Mouse (Mus musculus) kidney, embryonic 16.5 days (tissue): ENCODE data around the gene Tbca. TPM values are rescaled to one million over a fixed set of nuclear protein-coding genes. Genes with fewer than 3 reads are reported as not detected.
A peak's percentile ranks its signal among the peaks of the same experiment; 100 is the strongest.

Experiments used
- ATAC-seq: fragments of 200-750 bp; cut with Nextera tagmentation; 2 replicates; pipeline ENCODE4 v1.8.0; 2017; ENCODE audit warnings: moderate TSS enrichment; ENCODE audit not compliant: low FRiP score, low TSS enrichment
- H3K27ac ChIP-seq: fragments of 300-500 bp; sonication (generic); 2 replicates; pipeline ENCODE4 v1.5.1; 2014; ENCODE audit warnings: low read length
- H3K27me3 ChIP-seq: fragments of 300-500 bp; sonication (generic); 2 replicates; pipeline ENCODE4 v1.6.1; 2014; ENCODE audit warnings: low read length, control low read depth, mixed read lengths; ENCODE audit not compliant: insufficient read depth
- H3K36me3 ChIP-seq: fragments of 300-500 bp; sonication (generic); 2 replicates; pipeline ENCODE4 v1.6.1; 2014; ENCODE audit warnings: low read length, control low read depth, mixed read lengths; ENCODE audit not compliant: insufficient read depth
- H3K4me1 ChIP-seq: fragments of 300-500 bp; sonication (generic); 2 replicates; pipeline ENCODE4 v1.6.1; 2014; ENCODE audit warnings: low read length, control low read depth, mixed read lengths; ENCODE audit not compliant: insufficient read depth
- H3K4me2 ChIP-seq: fragments of 300-500 bp; sonication (generic); replicated peaks from 2 replicates; pipeline ENCODE4 v1.6.1; 2014; ENCODE audit warnings: low read depth, low read length
- H3K4me3 ChIP-seq: fragments of 300-500 bp; sonication (generic); 2 replicates; pipeline ENCODE4 v1.5.1; 2014; ENCODE audit warnings: mild to moderate bottlenecking, low read length
- H3K9ac ChIP-seq: fragments of 300-500 bp; sonication (generic); replicated peaks from 2 replicates; pipeline ENCODE4 v1.6.1; 2014; ENCODE audit warnings: low read length
- H3K9me3 ChIP-seq: fragments of 300-500 bp; sonication (generic); 2 replicates; pipeline ENCODE4 v1.6.1; 2016; ENCODE audit warnings: low read length, control low read depth
- WGBS: fragments of 180-500 bp; shearing (Covaris S2); extraction: QIAGEN DNeasy Blood & Tissue Kit; methylation state at CpG from one replicate; pipeline ENCODE4 v1.1.7; 2014; 5-methylcytosine and 5-hydroxymethylcytosine counted together
- polyA plus RNA-seq: library from polyadenylated mRNA; unstranded; fragments of >200 nt; fragmentation: Nextera tagmentation; extraction: Ambion mirVana; gene quantifications from 2 replicates; pipeline ENCODE4 v1.2.1, GENCODE M21; 2015

Tbca gene
- polyA plus RNA-seq, result 206 and 211 TPM in 2 replicates

GRCm38 (mm10) chr13:94788771-94789649 lies at the start of gene Tbca:
TSS of gene Tbca (plus strand) at chr13:94788910.
- no peaks in the 10 kb centered on the region for H3K9me3 ChIP-seq
- WGBS, result under 1% methylated on average over 67 of the region's 81 CpGs

GRCm38 (mm10) chr13:94745176-94745575 lies 43.5 kb upstream of the Tbca start:
- Histone ChIP-seq H3K4me3 (no peak overlapping the region), H3K4me1 (no peaks in the 10 kb centered on the region), H3K27ac (no peak overlapping the region), H3K4me2 (no peak overlapping the region), H3K27me3 (no peaks in the 10 kb centered on the region), H3K9ac (no peak overlapping the region), H3K9me3 (no peaks in the 10 kb centered on the region), H3K36me3 (no peaks in the 10 kb centered on the region)
- ATAC-seq, result no peak
- 69% methylated on average over 1 of the region's 1 CpGs for WGBS

More at GRCm38 (mm10) chr13:94788771-94789649, at the start of gene Tbca:
- Histone ChIP-seq H3K4me2 (peak within 1 kb of the TSS; percentile 87), H3K4me1 (peaks cover 8% of the 10 kb centered on the region), H3K4me3 (peak within 1 kb of the TSS; percentile 91), H3K27me3 (no peaks in the 10 kb centered on the region), H3K27ac (peak within 1 kb of the TSS; percentile 90), H3K36me3 (no peaks in the 10 kb centered on the region), H3K9ac (peak within 1 kb of the TSS; percentile 93)
- ATAC-seq, result peak; percentile 97

DNA sequence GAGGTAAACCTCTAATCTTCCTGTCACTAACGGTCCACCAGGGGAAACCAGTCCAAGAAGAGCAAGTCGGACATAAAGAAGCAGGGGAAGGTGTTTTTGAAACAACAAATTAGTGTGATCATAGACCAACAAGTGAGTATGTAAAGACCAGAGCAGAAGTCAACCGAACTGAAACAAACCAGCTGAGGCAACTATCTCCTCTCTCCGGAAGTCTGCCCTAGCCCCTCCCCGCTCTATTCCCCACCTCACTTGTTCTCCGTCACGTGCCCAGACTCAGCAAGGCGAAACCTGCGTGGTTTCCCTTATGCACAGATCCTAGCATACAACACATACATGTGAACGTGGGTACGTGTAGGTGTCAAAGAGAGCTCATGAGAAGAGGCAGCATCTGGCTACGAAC lies 22.9 kb upstream of the Tbca start:
- WGBS, result 86% methylated on average over 12 of the region's 12 CpGs
- H3K9me3 ChIP-seq, result no peaks in the 10 kb centered on the region
- no peaks in the 10 kb centered on the region for H3K36me3 ChIP-seq
- H3K27ac ChIP-seq, result no peak overlapping the region
- no peak overlapping the region for H3K9ac ChIP-seq
- no peak overlapping the region for H3K4me3 ChIP-seq
- H3K4me2 ChIP-seq, result no peak overlapping the region
- no peak for ATAC-seq
- no peaks in the 10 kb centered on the region for H3K4me1 ChIP-seq
- no peaks in the 10 kb centered on the region for H3K27me3 ChIP-seq

DNA sequence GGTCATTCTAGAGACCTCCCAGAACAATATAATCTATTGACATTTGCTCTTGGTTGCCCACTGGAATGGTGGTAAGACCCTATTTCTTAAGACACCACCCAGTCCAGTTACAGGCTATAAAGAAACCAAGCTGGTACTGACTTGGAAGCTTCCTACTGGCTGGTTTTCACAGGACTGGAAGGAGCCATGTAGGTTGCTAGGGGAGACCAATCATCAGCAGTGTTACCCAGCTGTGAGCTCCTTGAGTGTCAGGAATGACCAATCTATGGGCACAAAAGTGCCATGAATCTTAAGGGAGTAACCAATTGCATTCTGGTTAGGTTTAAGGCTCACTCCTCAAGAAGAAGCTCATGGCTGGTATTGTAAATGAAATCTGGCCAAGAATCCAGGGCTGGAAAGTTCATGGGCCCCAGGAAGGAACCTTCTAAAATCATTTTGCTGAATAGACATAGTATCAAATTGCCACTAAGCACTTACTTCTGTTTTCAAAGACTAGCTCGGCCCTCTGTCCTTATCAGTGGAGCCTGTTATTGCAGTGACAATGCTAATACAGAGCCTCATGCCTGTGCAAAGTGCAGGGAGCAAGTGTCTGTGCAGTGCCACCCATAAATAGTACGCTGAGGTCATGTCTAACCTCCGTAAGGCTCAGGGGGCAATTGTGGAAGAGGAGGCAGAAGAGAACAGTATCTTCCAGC lies 20.1 kb upstream of the Tbca start:
- Histone ChIP-seq H3K4me3 (no peak overlapping the region), H3K27me3 (no peaks in the 10 kb centered on the region), H3K9me3 (no peaks in the 10 kb centered on the region), H3K27ac (no peak overlapping the region), H3K9ac (no peak overlapping the region), H3K4me1 (no peaks in the 10 kb centered on the region), H3K4me2 (no peak overlapping the region), H3K36me3 (no peaks in the 10 kb centered on the region)
- ATAC-seq, result no peak
- WGBS, result 59% methylated on average over 3 of the region's 3 CpGs

- no peak overlapping the region for H3K27ac ChIP-seq
Measured at GRCm38 (mm10) chr13:94769155-94769470, 19.6 kb upstream of the Tbca start.

GRCm38 (mm10) chr13:94786866-94787265 lies 1.8 kb upstream of the Tbca start:
- H3K4me2 ChIP-seq, result no peak overlapping the region
- H3K9me3 ChIP-seq, result no peaks in the 10 kb centered on the region
- H3K27me3 ChIP-seq, result no peaks in the 10 kb centered on the region
- 75% methylated on average over 2 of the region's 2 CpGs for WGBS
- H3K36me3 ChIP-seq, result no peaks in the 10 kb centered on the region
- no peak overlapping the region for H3K27ac ChIP-seq
- H3K9ac ChIP-seq, result no peak overlapping the region
- H3K4me3 ChIP-seq, result no peak overlapping the region
- peaks cover 8% of the 10 kb centered on the region for H3K4me1 ChIP-seq
- ATAC-seq, result no peak

More at GRCm38 (mm10) chr13:94769155-94769470, 19.6 kb upstream of the Tbca start:
- H3K9me3 ChIP-seq, result no peaks in the 10 kb centered on the region
- WGBS, result 68% methylated on average over 6 of the region's 6 CpGs
- no peak for ATAC-seq
- no peaks in the 10 kb centered on the region for H3K36me3 ChIP-seq
- H3K4me3 ChIP-seq, result no peak overlapping the region
- H3K4me2 ChIP-seq, result no peak overlapping the region
- no peak overlapping the region for H3K9ac ChIP-seq
- no peaks in the 10 kb centered on the region for H3K4me1 ChIP-seq
- no peaks in the 10 kb centered on the region for H3K27me3 ChIP-seq

DNA sequence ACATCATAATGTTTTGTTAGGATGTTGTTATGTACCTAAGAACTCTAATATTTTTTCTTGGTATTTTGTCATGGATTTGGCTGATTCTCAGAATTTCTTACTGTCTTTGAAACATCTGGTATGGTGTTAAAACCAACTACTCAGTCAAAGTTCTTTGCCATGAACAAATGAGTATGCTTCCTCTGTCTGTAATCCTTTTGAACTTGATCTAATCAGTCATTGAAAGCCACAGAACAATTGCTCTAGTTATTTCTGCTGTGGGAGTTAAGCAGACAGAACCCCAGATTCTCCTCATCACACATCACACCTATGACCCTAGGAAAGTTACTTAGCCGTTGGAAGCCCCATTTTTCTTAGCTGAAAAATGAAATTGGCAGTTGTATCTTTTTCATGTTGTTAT lies 6.0 kb downstream of the Tbca start:
- Histone ChIP-seq H3K27ac (no peak overlapping the region), H3K4me2 (no peak overlapping the region), H3K9me3 (no peaks in the 10 kb centered on the region), H3K9ac (no peak overlapping the region), H3K4me3 (no peak overlapping the region), H3K4me1 (peaks cover 6% of the 10 kb centered on the region), H3K36me3 (no peaks in the 10 kb centered on the region), H3K27me3 (no peaks in the 10 kb centered on the region)
- no peak for ATAC-seq
- WGBS, result 48% methylated on average over 1 of the region's 1 CpGs

GRCm38 (mm10) chr13:94803480-94804057 lies 14.9 kb downstream of the Tbca start:
- WGBS, result 87% methylated on average over 5 of the region's 5 CpGs
- Histone ChIP-seq H3K27ac (no peak overlapping the region), H3K9ac (no peak overlapping the region), H3K27me3 (no peaks in the 10 kb centered on the region), H3K4me1 (peaks cover 23% of the 10 kb centered on the region), H3K9me3 (no peaks in the 10 kb centered on the region), H3K36me3 (no peaks in the 10 kb centered on the region), H3K4me3 (no peak overlapping the region), H3K4me2 (no peak overlapping the region)
- no peak for ATAC-seq

DNA sequence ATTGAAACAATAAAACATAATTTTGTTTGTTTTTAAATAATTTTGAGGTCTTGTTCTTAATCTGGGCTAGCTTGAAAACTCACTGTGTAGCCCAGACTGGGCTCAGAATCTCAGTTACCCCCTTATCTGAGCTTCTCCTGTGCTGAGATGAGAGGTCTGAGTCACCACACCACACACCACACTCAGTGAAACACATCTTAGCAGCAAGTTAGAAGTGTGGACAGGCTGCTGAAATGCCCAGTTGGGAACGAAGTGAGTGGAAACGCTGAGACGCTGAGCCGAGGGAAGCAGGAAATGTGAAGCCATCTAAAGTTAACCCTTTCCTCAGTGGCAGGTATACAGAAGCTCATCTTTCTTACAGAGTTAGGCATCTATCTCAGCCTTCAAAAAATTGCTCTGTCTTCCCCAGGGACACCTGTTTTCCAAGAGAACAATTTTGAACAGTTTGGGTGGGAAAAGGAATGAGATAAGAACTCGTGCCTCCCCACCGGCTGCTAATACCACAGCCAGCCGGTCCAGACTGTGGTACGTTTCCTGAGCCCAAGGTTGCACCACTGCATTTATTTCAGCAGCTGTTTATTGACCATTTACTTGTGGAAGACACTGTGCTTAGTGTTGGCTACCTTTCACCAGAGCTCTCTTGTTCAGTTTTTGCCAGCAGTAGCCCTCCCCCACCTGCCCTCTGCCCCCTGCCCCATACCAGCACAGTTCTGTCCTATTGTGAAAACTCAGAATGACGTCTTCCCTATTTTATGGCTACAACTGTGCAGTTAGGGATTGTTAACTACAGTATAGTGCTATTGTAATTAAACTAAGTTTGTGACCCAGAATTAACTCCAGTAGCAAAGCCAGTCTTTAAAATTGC lies 17.8 kb downstream of the Tbca start:
- WGBS, result 32% methylated on average over 9 of the region's 9 CpGs
- Histone ChIP-seq H3K36me3 (no peaks in the 10 kb centered on the region), H3K27me3 (no peaks in the 10 kb centered on the region), H3K9ac (no peak overlapping the region), H3K4me2 (no peak overlapping the region), H3K9me3 (no peaks in the 10 kb centered on the region), H3K4me3 (no peak overlapping the region), H3K27ac (no peak overlapping the region), H3K4me1 (peaks cover 17% of the 10 kb centered on the region)
- no peak for ATAC-seq
